Mouse (Mus musculus): ENCODE measurements around the gene 4932429P05Rik. TPM values are rescaled to one million over a fixed set of nuclear protein-coding genes. Genes with fewer than 3 reads are reported as not detected.

The 4932429P05Rik gene
- not detected in 2 replicates for polyA plus RNA-seq (2015; fragmentation: Nextera tagmentation; extraction: Ambion mirVana)

DNA sequence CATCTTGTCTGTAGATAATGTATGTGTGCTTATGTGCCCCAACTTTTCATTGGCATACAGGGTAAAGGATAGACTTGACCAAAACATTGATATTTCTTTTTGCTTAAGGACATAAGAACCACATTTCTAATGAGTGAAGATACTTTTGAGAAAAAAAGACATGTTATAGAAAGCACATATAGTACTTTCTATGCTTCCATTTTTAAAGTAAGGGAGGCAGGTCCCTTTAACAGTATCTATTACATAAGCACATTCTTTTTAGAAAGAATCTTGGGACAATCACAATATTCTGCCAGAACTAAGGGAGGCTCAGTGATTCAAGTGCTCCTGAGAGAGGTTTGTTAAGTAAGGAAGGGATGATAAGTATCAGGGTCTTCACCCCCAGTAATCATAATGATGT, at the start of gene 4932429P05Rik:
4932429P05Rik (plus strand) TSS at position 301 of the 400 bp plus-strand sequence.
- Histone ChIP-seq H3K4me1 (no peaks in the 10 kb centered on the region), H3K36me3 (no peaks in the 10 kb centered on the region), H3K27me3 (no peaks in the 10 kb centered on the region), H3K4me3 (no peak within 1 kb of the TSS), H3K9me3 (no peaks in the 10 kb centered on the region), H3K27ac (no peak within 1 kb of the TSS), H3K9ac (no peak within 1 kb of the TSS), H3K4me2 (no peak within 1 kb of the TSS)
- ATAC-seq (ENCODE audit: insufficient number of reproducible peaks, low FRiP score, low TSS enrichment, low read depth), result no peak

Other genes starting within 250 kb of the 4932429P05Rik start
- gene 4930415L06Rik, start 180.6 kb downstream of the 4932429P05Rik start, polyA plus RNA-seq (2015; fragmentation: Nextera tagmentation; extraction: Ambion mirVana), result not detected in 2 replicates

Measured in limb, embryonic 15.5 days (tissue).